Mouse (Mus musculus) neutrophil, adult 5-6 weeks (primary cell): ENCODE measurements around the gene Actrt2. TPM values are rescaled to one million over a fixed set of nuclear protein-coding genes. Genes with fewer than 3 reads are reported as not detected.

Source experiments
- ATAC-seq: fragments of 151-379, 151-347 bp; 2 replicates; pipeline ENCODE4 v1.8.0; 2017; ENCODE audit warnings: mild to moderate bottlenecking, moderate TSS enrichment; ENCODE audit not compliant: insufficient number of reproducible peaks, poor library complexity, low FRiP score, severe bottlenecking; ENCODE audit errors: extremely low read depth
- total RNA-seq: library from RNA; stranded (forward); fragments of 200-1000 nt; gene quantifications from 2 replicates; pipeline ENCODE4 v1.2.3, GENCODE M21; 2017

Actrt2 gene
- total RNA-seq, 1 experiment from 2014 or later: not detected

DNA sequence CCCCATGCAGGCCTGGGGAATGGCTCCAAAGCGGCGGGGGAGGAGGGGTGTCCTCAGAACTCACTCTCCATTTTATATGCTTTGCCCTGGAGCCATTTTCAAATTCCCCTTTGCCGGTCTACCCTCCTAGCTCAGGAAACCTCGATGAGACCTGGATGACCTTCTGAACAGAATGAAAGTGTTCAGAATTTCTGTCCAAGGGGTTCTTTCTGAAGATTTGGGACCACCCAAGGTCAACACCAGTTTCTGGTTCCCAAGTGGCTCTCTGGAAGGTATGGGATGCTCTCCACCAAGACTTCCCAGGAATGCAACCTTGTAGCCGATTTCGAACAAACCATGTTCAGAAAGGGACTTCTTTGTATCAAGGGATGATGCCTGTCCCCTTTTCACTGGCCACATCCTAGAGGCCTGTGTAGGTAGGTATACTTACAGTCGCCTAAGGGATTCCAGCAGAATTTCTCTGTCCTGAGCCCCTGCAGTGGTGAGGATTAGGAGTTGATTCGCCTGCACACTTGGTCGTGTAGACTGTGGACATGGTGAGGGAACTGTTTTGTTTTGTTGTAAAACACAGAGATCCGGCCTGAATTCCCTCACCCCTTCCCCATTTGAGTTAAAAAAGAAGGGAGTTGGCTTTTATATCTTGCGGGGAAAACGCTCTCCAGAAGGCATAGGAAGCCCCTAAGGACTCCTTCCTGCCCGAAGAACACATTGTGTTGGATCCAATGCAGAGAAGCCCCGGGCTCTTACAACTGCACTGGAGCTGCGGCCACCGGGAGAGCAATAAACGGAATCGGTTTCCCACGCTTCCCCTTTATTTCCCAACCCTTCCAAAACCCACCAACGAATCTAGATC, 27.0 kb downstream of the Actrt2 start:
- ATAC-seq: no peak

DNA sequence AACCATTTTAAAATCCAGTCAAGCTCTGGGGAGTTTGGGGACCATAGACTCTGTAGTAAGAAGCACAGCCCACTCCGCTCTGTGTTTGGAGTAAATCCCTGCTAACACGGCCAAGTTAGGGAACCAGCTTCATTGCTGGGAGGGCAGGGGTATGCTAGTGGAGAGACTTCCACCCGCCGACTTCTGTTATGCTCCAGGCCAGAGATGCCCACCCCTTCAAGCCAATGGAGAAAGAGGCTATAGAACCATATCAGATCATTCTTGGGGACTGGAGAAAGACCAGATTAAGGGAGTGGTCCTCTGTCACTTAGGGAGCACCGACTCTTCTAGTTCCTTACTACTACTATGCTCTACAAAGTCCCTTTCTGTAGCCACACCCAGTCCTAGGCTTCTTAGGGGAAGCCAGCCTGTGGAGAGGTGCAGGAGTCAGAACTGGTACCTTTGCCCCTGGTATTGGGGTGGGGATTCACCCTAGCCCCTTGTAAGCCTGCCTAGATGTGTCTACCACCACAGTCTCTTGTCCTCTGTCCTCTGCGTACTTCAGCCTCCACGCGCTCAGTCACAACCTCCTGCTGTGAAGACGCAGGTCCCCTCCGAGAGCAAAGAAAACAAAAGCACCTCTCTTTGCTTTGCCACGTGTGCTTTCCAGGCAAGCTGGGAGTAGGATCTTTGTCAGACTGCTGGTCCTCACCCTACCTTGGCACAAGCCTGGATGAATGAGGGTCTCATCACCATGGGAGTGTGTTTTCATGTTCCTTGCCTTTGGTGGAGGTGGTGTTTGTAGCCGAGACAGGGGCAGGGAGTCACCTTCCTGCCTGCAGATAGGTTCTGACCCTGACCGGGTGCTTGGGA, 27.9 kb downstream of the Actrt2 start:
- ATAC-seq: no peak

DNA sequence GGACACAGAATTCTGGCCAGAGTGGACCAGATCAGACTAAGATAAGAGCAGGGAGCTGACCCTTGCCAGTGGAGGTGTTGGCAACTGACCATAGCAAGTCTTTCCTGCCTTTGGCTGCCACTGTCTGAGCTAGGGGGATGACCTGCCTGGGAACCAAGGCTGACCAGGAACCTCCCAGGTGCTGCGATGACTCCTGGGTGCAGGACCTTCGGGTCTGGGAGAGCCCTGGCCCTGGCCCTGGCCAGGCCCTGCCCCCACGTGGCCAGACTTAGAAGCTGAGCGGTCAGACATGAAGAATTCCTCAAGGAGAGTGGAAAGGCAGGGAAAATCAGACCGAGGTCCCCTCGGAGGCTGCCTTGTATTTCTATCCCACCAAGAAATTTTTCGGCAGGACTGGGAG, 28.5 kb downstream of the Actrt2 start:
- no peak for ATAC-seq

- ATAC-seq: no peak
Measured at GRCm38 (mm10) chr4:154638320-154638886, 29.3 kb downstream of the Actrt2 start.

GRCm38 (mm10) chr4:154637468-154638319, 30.0 kb downstream of the Actrt2 start:
- ATAC-seq: no peak

DNA sequence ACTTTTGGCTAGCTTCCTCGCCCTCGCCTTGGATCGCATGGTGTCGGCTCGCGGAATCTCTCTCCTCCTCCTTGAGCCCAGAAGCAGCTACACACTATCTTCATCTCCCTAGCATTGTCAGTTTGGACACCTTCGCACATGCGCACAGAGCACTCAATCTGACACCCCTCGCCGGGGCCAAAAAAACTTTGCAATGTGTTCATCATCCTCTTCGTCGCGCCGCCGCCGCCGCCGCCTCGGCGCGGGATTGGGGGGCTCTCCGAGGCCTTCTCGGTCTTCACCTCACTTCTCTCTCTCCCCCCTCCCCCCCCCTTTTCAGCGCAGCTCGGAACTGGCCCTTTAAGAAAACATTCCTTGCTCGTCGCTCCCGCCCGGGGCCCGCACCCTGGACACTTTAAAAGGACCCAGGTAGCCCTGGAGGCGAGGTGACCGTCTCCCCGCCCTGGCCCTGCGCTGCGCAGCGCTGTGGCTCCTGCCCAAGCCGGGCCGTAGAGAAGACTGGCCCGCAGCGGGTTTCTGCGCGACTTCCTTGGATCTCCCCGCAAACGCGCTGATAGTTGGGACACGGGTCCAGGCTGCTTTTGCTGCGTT, 30.9 kb downstream of the Actrt2 start, which contains the start of gene Prdm16:
Gene Prdm16 (minus strand): TSS at position 153 of the 591 bp plus-strand sequence.
- ATAC-seq: no peak

GRCm38 (mm10) chr4:154636053-154636433, 31.6 kb downstream of the Actrt2 start:
- no peak for ATAC-seq

DNA sequence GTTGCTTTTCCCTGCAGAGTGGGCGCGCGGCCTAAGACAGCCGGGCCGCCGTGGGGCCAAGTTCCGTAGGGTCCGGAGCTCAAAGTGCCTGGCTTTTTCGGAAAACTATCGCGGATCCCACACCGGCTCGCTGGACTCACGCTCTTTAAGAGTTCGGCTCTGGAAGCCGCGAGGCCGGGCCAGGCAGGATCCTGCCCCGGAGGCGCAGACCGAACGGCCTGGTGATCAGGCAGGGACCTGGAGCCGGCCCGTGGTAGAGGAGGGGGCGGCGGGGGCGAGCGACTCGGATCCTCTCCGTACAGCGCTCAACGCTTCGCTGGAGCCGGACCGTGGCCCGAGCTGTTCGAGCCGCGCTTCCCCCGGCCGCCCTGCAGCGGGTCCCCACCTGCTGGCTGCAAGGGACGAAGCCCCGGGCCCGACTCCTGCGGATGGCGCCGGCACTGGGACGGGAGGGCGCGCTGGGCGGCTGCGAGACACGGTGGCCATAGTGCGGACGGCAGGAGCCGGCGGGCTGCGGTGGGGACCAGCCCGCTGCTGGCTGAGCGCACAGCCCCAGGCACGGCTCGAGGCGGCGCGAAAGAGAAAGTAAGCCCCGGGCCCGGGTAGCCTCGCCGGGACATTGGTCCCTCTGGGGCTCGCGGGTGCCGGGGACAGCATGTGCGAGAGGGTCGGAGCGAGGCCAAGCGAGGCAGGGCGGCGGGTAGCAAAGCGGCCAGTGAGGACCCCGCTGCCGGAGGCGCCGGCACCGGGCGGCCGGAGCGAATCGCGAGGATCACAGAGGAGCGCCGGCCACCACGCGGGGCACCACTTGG, 32.2 kb downstream of the Actrt2 start:
- ATAC-seq: no peak

GRCm38 (mm10) chr4:154634470-154635240, 33.0 kb downstream of the Actrt2 start:
- no peak for ATAC-seq

DNA sequence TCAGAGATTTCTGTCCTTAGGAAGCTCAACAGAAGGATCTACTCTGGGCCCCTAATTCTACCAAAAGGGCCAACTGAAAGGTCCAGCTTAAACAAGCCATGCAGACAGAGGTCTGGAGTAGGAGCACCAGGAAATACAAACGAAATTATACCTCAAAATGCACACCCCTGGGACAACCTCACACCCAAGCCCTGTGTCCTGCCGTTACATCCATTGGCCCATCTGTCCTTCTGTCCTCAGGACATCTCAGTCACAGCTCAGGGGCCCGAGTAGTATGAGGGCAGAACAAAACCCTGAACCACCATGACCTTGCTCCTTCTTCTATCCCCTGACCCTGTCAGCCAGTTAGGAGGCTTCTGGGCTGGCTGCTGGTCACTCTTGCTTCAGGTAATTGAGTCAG, 33.7 kb downstream of the Actrt2 start:
- ATAC-seq: no peak

- no peak for ATAC-seq
Measured at GRCm38 (mm10) chr4:154632800-154633764, 34.6 kb downstream of the Actrt2 start.

GRCm38 (mm10) chr4:154630763-154631162, 36.9 kb downstream of the Actrt2 start:
- no peak for ATAC-seq

DNA sequence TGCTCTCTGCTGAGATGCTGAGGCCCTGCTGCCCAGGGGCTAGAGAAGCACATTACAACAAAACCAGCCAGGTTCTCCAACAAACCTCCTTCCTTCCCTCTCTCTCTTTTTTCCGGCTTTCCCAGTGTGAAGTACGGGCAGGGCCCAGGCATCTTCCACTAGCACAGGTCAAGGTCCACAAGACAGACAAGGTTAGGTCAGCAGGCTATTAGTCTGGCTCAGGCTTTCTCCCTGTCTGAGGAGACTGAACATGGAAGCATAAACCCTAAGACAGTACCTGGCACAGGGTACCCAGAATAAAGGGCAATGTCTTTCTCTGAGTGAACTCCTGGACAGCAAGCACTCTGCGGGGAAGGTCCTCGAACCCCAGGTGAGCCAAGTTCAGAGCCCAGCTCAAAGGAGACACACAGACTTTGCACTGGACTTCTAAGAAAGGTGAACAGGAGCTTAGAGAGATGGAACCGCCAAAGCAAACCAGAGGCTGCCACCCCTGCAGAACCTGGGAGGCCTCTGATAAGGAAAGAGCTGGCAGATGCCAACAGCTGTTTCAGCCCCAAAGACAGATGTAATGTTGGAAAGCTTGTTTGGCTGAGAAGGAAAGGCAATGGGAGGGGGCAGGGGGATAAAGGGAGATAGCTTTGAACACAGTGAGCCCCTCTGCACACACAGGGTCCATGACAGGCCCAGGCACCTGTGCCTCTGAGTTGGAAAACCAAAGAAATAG, 40.1 kb downstream of the Actrt2 start:
- ATAC-seq: no peak

GRCm38 (mm10) chr4:154626282-154626681, 41.4 kb downstream of the Actrt2 start:
- ATAC-seq: no peak

- ATAC-seq: no peak
Measured at GRCm38 (mm10) chr4:154625710-154626109, 42.0 kb downstream of the Actrt2 start.
